Mouse (Mus musculus): Measurements from ENCODE around the gene Mrpl58.

DNA sequence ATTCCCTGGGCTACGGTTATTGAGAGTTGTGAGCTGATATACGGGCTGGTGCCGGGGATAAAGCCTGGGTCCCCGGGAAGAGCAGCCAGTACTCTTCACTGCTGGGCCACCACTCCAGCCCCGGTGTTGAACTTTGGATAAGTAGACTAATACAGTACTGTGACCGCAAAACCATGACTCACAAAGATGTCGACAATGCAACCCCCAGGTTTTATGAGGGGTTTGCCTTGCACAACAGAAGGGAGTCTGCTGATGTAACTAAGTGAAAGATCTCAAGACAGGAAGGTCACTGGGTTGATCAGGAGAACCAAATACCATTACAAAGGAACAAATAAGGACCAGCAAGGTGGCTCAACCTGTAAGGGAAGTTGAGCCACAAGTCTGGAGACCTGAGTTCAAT is 26.8 kb upstream of the Mrpl58 start:
- no peak for TF ChIP-seq POLR2A (IDR thresholded peaks at IDR 0.05; ENCODE audit: extremely low read depth, insufficient read depth, low read length)
- TF ChIP-seq CTCF (IDR thresholded peaks at IDR 0.05; ENCODE audit: extremely low read depth, insufficient read depth, low read length) = no peak
